Mouse (Mus musculus) heart, adult 2 months (tissue): ENCODE results near the gene Pgap3. TPM values are rescaled to one million over a fixed set of nuclear protein-coding genes. Genes with fewer than 3 reads are reported as not detected.
A peak's percentile ranks its signal among the peaks of the same experiment; 100 is the strongest.

Source experiments
- DNase-seq, 2 experiments: peaks; one replicate each; pipeline ENCODE4 v3.0.0; 2021
- H3K27ac ChIP-seq: fragments of 200-600 bp; 2 replicates; pipeline ENCODE4 v1.8.1; 2022
- H3K27me3 ChIP-seq: fragments of 200-500 bp; 2 replicates; pipeline ENCODE4 v1.6.1; 2012; ENCODE audit warnings: mild to moderate bottlenecking, low read length, inconsistent platforms, mixed read lengths; ENCODE audit not compliant: control insufficient read depth, insufficient read depth
- H3K36me3 ChIP-seq: fragments of 200-500 bp; 2 replicates; pipeline ENCODE4 v1.6.1; 2012; ENCODE audit warnings: low read length, inconsistent platforms; ENCODE audit not compliant: control insufficient read depth, insufficient read depth
- H3K4me1 ChIP-seq: fragments of 200-500 bp; 2 replicates; pipeline ENCODE4 v1.6.1; 2011; ENCODE audit warnings: low read length; ENCODE audit not compliant: control insufficient read depth, insufficient read depth
- H3K4me3 ChIP-seq: fragments of 200-600 bp; 2 replicates; pipeline ENCODE4 v1.8.1; 2022
- H3K79me2 ChIP-seq: fragments of 200-500 bp; replicated peaks from 2 replicates; pipeline ENCODE4 v1.6.1; 2012; ENCODE audit warnings: mild to moderate bottlenecking, inconsistent platforms, low read length, moderate library complexity, mixed read lengths; ENCODE audit not compliant: control insufficient read depth, insufficient read depth
- H3K9ac ChIP-seq: fragments of 200-500 bp; 2 replicates; pipeline ENCODE4 v1.6.1; 2012; ENCODE audit warnings: low read depth, mild to moderate bottlenecking, control low read depth, inconsistent platforms, low read length, mixed read lengths
- CTCF ChIP-seq: fragments of 200-600 bp; IDR thresholded peaks from 2 replicates; pipeline ENCODE4 v1.8.1; 2022; ENCODE audit warnings: antibody characterized with exemption, mild to moderate bottlenecking, moderate library complexity
- EP300 ChIP-seq: fragments of 200-500 bp; IDR thresholded peaks from 2 replicates; pipeline ENCODE4 v1.6.1; 2011; ENCODE audit warnings: low read depth, low read length, control low read depth; ENCODE audit not compliant: insufficient read depth
- POLR2A ChIP-seq: fragments of 200-500 bp; IDR thresholded peaks from 2 replicates; pipeline ENCODE4 v1.6.1; 2011; ENCODE audit warnings: mild to moderate bottlenecking, low read depth, low read length, control low read depth; ENCODE audit not compliant: insufficient read depth
- WGBS: fragments of 180-500 bp; shearing (Covaris S2); methylation state at CpG from one replicate; pipeline ENCODE4 v1.1.7; 2018; 5-methylcytosine and 5-hydroxymethylcytosine counted together
- intact Hi-C: fragments of 180-260 bp; cut with DNase I; formaldehyde crosslinking; loops from one replicate; pipeline ENCODE4 v1.15.1; 2025
- polyA plus RNA-seq: library from polyadenylated mRNA; depleted of rRNA; stranded (reverse); fragments of >200 nt; gene quantifications from 2 replicates; pipeline ENCODE4 v1.2.3, GENCODE M21; 2012
- total RNA-seq, 2 experiments: library from RNA; stranded (reverse); gene quantifications; 2 replicates each; pipeline ENCODE4 v1.2.3; 2021

The Pgap3 gene
- total and polyA plus RNA-seq, 3 experiments = 7.7 to 18.8 (median 8.5) TPM

DNA sequence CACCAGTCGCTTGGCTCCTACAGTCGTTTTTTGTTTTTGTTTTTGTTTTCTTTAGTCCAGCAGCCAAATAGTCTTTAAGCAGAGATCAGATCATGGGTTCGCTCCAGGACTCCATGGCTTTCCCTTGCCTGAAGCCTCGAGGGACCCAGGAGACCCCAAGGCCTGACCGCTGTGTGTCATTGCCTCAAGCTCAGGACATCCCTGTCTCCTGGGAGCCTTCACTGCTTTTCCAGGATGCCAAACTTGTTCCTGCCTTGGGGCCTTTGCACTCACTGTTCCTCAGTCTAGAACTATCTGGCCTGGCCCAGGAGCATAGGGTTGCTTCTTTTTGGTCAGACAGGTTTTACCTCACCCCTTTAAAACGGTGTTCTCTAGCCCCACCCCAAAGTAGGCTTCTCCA, 6.3 kb upstream of the Pgap3 start:
- no peaks in the 10 kb centered on the region for H3K79me2 ChIP-seq
- no peak overlapping the region for H3K9ac ChIP-seq
- no peak overlapping the region for H3K4me3 ChIP-seq
- no peaks in the 10 kb centered on the region for H3K36me3 ChIP-seq
- H3K27ac ChIP-seq = no peak overlapping the region
- TF ChIP-seq EP300 = no peak
- no peak for TF ChIP-seq POLR2A
- H3K27me3 ChIP-seq = no peaks in the 10 kb centered on the region
- DNase-seq = no peak
- WGBS = 71% methylated on average over 6 of the region's 6 CpGs
- intact Hi-C loops = no loop called here
- no peaks in the 10 kb centered on the region for H3K4me1 ChIP-seq

DNA sequence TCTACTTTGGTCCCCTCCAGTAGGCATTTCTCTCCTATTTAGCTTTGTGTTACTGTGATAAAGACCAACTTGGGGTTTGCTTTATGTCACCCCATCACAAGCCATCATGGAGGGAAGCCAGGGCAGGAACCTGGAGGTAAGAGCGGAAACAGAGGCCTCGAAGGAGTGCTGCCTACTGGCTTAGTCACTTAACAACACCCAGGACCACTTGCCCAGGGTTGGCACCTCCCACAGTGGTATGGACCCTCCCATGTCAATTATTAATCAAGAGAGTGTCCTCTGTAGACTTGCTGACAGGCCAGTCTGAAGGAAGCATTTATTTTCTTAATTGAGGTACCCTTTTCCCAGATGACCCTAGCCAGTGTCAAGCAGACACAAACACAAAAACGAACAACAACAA, 526 bp upstream of the Pgap3 start:
- H3K27ac ChIP-seq = peak overlapping the region; percentile 93
- H3K27me3 ChIP-seq = no peaks in the 10 kb centered on the region
- WGBS = 53% methylated on average over 3 of the region's 3 CpGs
- peak overlapping the region; percentile 93 for H3K4me3 ChIP-seq
- intact Hi-C loops = no loop called here
- H3K9ac ChIP-seq = no peak overlapping the region
- H3K79me2 ChIP-seq = no peaks in the 10 kb centered on the region
- DNase-seq = no peak
- TF ChIP-seq POLR2A = no peak
- TF ChIP-seq EP300 = no peak
- no peak for TF ChIP-seq CTCF
- no peaks in the 10 kb centered on the region for H3K36me3 ChIP-seq
- peaks cover 4% of the 10 kb centered on the region for H3K4me1 ChIP-seq

DNA sequence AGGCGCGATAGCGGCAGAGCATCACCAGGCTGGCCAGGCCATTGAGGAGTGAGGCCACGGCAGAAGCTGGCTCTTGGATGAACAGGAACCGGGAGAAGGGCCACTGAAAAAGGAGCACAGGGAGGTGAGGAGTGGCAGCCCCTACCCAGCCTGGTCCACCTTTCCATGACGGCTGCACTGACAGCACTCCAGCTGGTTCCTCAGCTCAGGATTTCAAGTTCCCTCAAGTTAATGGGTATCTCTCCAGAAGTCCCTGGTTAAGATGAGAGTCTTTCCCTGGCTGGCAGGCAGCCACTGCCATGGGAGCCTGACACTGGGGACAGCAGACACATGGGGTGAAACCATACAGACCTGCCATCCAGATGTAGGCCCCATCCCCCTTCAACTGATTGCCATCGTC, 2.3 kb downstream of the Pgap3 start:
- no peaks in the 10 kb centered on the region for H3K36me3 ChIP-seq
- no peak for TF ChIP-seq CTCF
- no peak for TF ChIP-seq EP300
- TF ChIP-seq POLR2A = no peak
- peaks cover 12% of the 10 kb centered on the region for H3K4me1 ChIP-seq
- no peak overlapping the region for H3K27ac ChIP-seq
- 91% methylated on average over 7 of the region's 7 CpGs for WGBS
- no peak for DNase-seq
- no peak overlapping the region for H3K9ac ChIP-seq
- H3K79me2 ChIP-seq = no peaks in the 10 kb centered on the region
- H3K27me3 ChIP-seq = no peaks in the 10 kb centered on the region
- intact Hi-C loops = loop anchor here (2.0 kb wide), 1 partner anchor 41 kb away; the partner anchor contains the start of gene Mien1
- no peak overlapping the region for H3K4me3 ChIP-seq

DNA sequence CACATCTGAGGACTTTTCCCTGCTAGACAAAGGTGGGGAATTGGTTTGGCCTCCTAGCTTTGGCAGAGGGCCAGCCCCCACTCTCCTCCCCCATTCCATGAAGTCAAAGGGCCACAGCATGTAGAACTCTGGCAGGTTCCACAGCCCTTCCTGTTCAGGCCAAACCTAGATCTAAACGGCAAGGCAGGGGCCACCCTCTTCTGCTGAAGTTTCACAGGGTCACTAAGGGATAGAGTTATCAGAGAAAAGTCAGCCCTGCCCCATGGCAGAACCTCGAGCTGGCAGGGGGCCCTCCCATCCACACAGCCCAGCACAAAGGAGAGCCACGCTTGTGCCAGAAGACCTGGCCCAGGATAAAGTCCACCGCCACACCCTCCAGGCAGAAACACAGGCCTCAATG, 5.2 kb downstream of the Pgap3 start:
- Histone ChIP-seq H3K4me1 (peaks cover 13% of the 10 kb centered on the region), H3K79me2 (no peaks in the 10 kb centered on the region), H3K27me3 (no peaks in the 10 kb centered on the region), H3K36me3 (no peaks in the 10 kb centered on the region), H3K27ac (peak overlapping the region; percentile 85), H3K4me3 (no peak overlapping the region), H3K9ac (no peak overlapping the region)
- no peak for TF ChIP-seq POLR2A
- TF ChIP-seq CTCF = no peak
- TF ChIP-seq EP300 = peak; percentile 68
- WGBS = 22% methylated on average over 4 of the region's 4 CpGs
- DNase-seq = peak; percentile 63 to 80
- intact Hi-C loops = loop anchor here (2.0 kb wide), 1 partner anchor 16 kb away; no protein-coding TSS in a partner anchor

DNA sequence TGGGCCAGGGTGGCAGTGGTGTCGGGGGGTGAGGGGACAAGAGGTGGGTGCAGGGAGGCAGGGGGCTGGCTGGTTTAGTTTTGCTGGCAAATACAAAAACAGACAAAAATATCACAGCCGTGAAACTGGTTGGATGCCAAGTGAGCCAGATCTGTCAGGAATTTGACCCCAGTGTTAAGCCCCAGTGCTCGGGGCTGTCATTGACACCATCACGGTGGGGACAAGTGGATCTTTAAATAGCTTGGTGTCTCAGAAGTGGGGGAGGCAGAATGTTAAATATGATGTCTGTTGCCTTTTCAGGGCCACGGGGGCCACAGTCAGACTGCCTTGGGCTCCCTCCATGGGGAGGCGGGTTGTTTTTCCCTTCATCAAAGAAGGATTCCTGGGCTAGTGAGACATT, 6.0 kb downstream of the Pgap3 start:
- peak overlapping the region; percentile 85 for H3K27ac ChIP-seq
- peak; percentile 45 to 70 for DNase-seq
- no peaks in the 10 kb centered on the region for H3K79me2 ChIP-seq
- H3K4me3 ChIP-seq = no peak overlapping the region
- no peaks in the 10 kb centered on the region for H3K36me3 ChIP-seq
- 27% methylated on average over 6 of the region's 6 CpGs for WGBS
- no peak overlapping the region for H3K9ac ChIP-seq
- intact Hi-C loops = loop anchor here (2.0 kb wide), 1 partner anchor 16 kb away; no protein-coding TSS in a partner anchor
- H3K27me3 ChIP-seq = no peaks in the 10 kb centered on the region
- peaks cover 11% of the 10 kb centered on the region for H3K4me1 ChIP-seq
- TF ChIP-seq EP300 = peak; percentile 68
- no peak for TF ChIP-seq CTCF
- no peak for TF ChIP-seq POLR2A

DNA sequence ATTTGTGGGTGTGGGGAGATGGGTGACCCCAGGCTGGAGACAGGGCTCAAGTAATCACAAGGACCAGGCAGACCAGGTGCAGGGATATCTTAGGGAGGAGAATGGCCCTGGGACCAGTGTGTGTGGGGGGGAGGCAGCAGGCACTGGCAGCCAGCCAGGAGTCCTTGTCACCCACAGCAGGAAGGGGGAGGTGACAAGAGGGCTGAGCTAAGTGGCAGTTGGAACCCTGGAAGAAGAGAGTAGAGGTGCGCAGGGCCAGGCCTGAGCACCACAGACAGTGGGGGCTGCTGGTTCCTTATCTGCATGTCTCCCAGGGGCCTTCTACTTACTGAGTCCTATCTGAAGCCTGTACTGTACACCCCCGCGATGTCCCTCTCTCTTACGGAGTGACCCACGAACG, 7.0 kb downstream of the Pgap3 start:
- intact Hi-C loops = no loop called here
- peak overlapping the region; percentile 85 for H3K27ac ChIP-seq
- no peaks in the 10 kb centered on the region for H3K79me2 ChIP-seq
- H3K27me3 ChIP-seq = no peaks in the 10 kb centered on the region
- TF ChIP-seq EP300 (peak; percentile 28; the same call in 1 of the 2 replicates), POLR2A (peak; percentile 31; the same call in 1 of the 2 replicates), CTCF (no peak)
- H3K4me3 ChIP-seq = no peak overlapping the region
- WGBS = 42% methylated on average over 6 of the region's 6 CpGs
- H3K36me3 ChIP-seq = no peaks in the 10 kb centered on the region
- H3K9ac ChIP-seq = no peak overlapping the region
- DNase-seq = peak; percentile 61 to 70
- H3K4me1 ChIP-seq = peaks cover 11% of the 10 kb centered on the region

DNA sequence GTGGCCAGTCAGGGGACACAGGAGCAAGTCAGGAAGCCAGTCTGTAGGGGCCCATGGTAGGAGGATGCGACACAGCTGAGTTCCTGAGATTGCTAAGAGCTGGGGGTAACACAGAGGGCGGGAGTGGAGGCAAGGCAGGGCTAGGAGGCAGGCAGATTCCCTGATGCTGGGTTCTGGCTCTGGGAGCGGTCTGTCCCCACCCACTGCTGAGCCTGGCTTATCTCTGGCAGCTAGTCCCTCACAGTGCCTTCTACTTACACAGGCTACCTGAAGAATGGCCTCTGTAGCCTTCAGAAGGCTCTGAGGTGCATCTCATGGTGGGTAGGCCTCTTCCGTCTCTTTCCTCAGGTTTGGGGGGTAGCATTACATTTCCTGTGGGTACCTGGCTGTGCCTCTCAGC, 7.6 kb downstream of the Pgap3 start:
- Histone ChIP-seq H3K27ac (peak overlapping the region; percentile 85), H3K4me3 (no peak overlapping the region), H3K9ac (no peak overlapping the region), H3K27me3 (no peaks in the 10 kb centered on the region), H3K36me3 (no peaks in the 10 kb centered on the region), H3K79me2 (no peaks in the 10 kb centered on the region), H3K4me1 (peaks cover 11% of the 10 kb centered on the region)
- intact Hi-C loops = no loop called here
- TF ChIP-seq CTCF = no peak
- TF ChIP-seq POLR2A = no peak
- TF ChIP-seq EP300 = no peak
- no peak for DNase-seq
- WGBS = 63% methylated on average over 4 of the region's 4 CpGs
